Mouse (Mus musculus) forebrain, embryonic 13.5 days (tissue): ENCODE measurements around the gene Vipr2. TPM values are rescaled to one million over a fixed set of nuclear protein-coding genes. Genes with fewer than 3 reads are reported as not detected.
A peak's percentile ranks its signal among the peaks of the same experiment; 100 is the strongest.

Experiments
- ATAC-seq: fragments of 200-750 bp; cut with Nextera tagmentation; 2 replicates; pipeline ENCODE4 v1.8.0; 2017
- H3K27ac ChIP-seq: fragments of 300-500 bp; sonication (generic); 2 replicates; pipeline ENCODE4 v1.5.1; 2015; ENCODE audit warnings: inconsistent platforms, mild to moderate bottlenecking, moderate library complexity
- H3K27me3 ChIP-seq: fragments of 300-500 bp; sonication (generic); 2 replicates; pipeline ENCODE4 v1.6.1; 2015; ENCODE audit warnings: mild to moderate bottlenecking, inconsistent platforms
- H3K36me3 ChIP-seq: fragments of 300-500 bp; sonication (generic); 2 replicates; pipeline ENCODE4 v1.6.1; 2015; ENCODE audit warnings: mild to moderate bottlenecking, inconsistent platforms; ENCODE audit not compliant: poor library complexity, severe bottlenecking
- H3K4me1 ChIP-seq: fragments of 300-500 bp; sonication (generic); 2 replicates; pipeline ENCODE4 v1.6.1; 2015; ENCODE audit warnings: inconsistent platforms
- H3K4me2 ChIP-seq: fragments of 300-500 bp; sonication (generic); 2 replicates; pipeline ENCODE4 v1.6.1; 2015; ENCODE audit warnings: inconsistent platforms, mild to moderate bottlenecking, moderate library complexity
- H3K4me3 ChIP-seq: fragments of 300-500 bp; sonication (generic); 2 replicates; pipeline ENCODE4 v1.5.1; 2015; ENCODE audit warnings: mild to moderate bottlenecking, inconsistent platforms
- H3K9ac ChIP-seq: fragments of 300-500 bp; sonication (generic); 2 replicates; pipeline ENCODE4 v1.6.1; 2015; ENCODE audit warnings: mild to moderate bottlenecking, inconsistent platforms
- H3K9me3 ChIP-seq: fragments of 300-500 bp; sonication (generic); replicated peaks from 2 replicates; pipeline ENCODE4 v1.6.1; 2016; ENCODE audit warnings: inconsistent platforms
- WGBS: fragments of 180-500 bp; shearing (Covaris S2); methylation state at CpG from one replicate; pipeline ENCODE4 v1.1.7; 2015; 5-methylcytosine and 5-hydroxymethylcytosine counted together
- polyA plus RNA-seq: library from polyadenylated mRNA; unstranded; fragments of >200 nt; fragmentation: Nextera tagmentation; extraction: Ambion mirVana; gene quantifications from 2 replicates; pipeline ENCODE4 v1.2.1, GENCODE M21; 2015

The Vipr2 gene
- polyA plus RNA-seq, 1 experiment from 2014 or later = 1.1 TPM

GRCm38 (mm10) chr12:116062194-116062583 lies 15.3 kb upstream of the Vipr2 start:
- Histone ChIP-seq H3K36me3 (peaks cover 49% of the 10 kb centered on the region), H3K9me3 (peaks cover 17% of the 10 kb centered on the region), H3K4me1 (no peaks in the 10 kb centered on the region), H3K4me2 (no peak overlapping the region), H3K4me3 (no peak overlapping the region), H3K27me3 (no peaks in the 10 kb centered on the region), H3K9ac (no peak overlapping the region), H3K27ac (no peak overlapping the region)
- WGBS = 91% methylated on average over 2 of the region's 2 CpGs
- ATAC-seq = peak; percentile 30; the same call in 1 of the 2 replicates

DNA sequence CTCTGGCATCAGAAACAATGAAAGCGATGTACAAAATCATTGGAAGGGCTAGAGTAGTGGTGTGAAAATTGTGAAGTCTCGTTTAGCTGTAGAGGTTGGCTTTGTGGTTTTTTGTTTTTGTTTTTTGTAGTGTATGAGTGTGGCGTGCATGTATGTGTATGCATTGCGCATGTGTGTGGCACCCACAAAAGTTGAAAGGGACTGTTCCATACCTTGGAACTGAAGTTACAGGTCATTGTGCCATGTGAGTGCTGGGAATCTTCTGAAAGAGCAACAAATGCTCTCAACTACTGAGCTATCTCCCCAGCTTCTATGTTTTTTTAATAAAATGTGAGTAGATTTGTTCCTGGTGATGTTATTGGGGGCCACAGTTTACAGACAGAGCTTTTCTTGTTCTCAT lies 14.5 kb upstream of the Vipr2 start:
- no peak overlapping the region for H3K4me2 ChIP-seq
- H3K27ac ChIP-seq = no peak overlapping the region
- no peak overlapping the region for H3K4me3 ChIP-seq
- WGBS = 93% methylated on average over 4 of the region's 4 CpGs
- H3K4me1 ChIP-seq = no peaks in the 10 kb centered on the region
- H3K36me3 ChIP-seq = peaks cover 43% of the 10 kb centered on the region
- no peaks in the 10 kb centered on the region for H3K27me3 ChIP-seq
- H3K9me3 ChIP-seq = peaks cover 14% of the 10 kb centered on the region
- no peak overlapping the region for H3K9ac ChIP-seq
- no peak for ATAC-seq

DNA sequence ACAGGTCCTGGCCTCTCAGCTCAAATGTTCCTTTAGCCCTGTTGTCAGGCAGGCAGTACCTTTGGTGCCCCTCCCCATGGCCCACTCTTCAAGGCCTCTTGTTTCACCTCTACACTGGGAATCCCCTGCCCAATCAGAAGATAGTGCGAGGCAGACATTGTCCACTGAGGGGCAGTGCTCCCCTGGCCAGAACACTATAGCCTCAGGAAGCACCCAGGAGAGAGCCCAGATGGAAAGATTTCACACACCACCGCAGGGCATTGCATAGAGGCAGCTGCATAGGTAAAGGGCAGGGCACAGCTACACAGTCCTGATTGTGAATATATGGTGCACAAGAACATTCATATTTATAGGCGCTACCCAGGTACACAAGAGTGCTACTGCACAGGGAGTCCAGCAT lies 6.5 kb upstream of the Vipr2 start:
- no peaks in the 10 kb centered on the region for H3K27me3 ChIP-seq
- peak; percentile 68; the same call in 1 of the 2 replicates for ATAC-seq
- H3K4me2 ChIP-seq = no peak overlapping the region
- H3K36me3 ChIP-seq = no peaks in the 10 kb centered on the region
- no peak overlapping the region for H3K9ac ChIP-seq
- 23% methylated on average over 3 of the region's 3 CpGs for WGBS
- no peak overlapping the region for H3K27ac ChIP-seq
- H3K9me3 ChIP-seq = no peaks in the 10 kb centered on the region
- no peaks in the 10 kb centered on the region for H3K4me1 ChIP-seq
- no peak overlapping the region for H3K4me3 ChIP-seq

GRCm38 (mm10) chr12:116077855-116078366 lies 385 bp downstream of the Vipr2 start:
- peaks cover 11% of the 10 kb centered on the region; the same call in 1 of the 2 replicates for H3K27me3 ChIP-seq
- H3K27ac ChIP-seq = no peak overlapping the region
- no peaks in the 10 kb centered on the region for H3K36me3 ChIP-seq
- 0% methylated on average over 24 of the region's 24 CpGs for WGBS
- H3K4me2 ChIP-seq = peak overlapping the region; percentile 87
- 0 out of 2 replicates have a peak, but pooled peaks cover 3% of the 10 kb centered on the region for H3K4me1 ChIP-seq
- H3K4me3 ChIP-seq = peak overlapping the region; percentile 64
- peak overlapping the region; percentile 75 for H3K9ac ChIP-seq
- no peaks in the 10 kb centered on the region for H3K9me3 ChIP-seq
- ATAC-seq = no peak; the same call in 1 of the 2 replicates

DNA sequence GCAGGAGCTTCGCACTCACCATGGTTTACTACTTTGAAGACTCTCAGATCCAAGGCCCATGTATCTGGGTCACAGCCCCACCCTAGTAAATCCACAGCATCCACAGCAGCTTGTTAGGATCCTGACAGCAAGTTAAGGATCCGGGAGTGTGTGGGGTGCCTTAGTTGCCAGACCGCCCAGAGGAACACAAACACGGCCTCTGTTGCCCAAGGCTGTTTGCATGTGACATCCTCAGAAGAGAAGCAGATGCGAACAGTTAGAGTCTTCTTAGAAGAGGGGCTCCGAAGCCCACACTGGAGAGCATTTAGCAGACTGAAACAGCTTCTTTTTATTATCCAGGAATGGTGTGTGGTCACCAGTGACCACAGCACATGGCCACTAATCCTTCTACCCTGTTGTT lies 5.6 kb downstream of the Vipr2 start:
- H3K36me3 ChIP-seq = no peaks in the 10 kb centered on the region
- no peak for ATAC-seq
- no peaks in the 10 kb centered on the region for H3K9me3 ChIP-seq
- H3K4me1 ChIP-seq = no peaks in the 10 kb centered on the region
- no peak overlapping the region for H3K4me2 ChIP-seq
- H3K4me3 ChIP-seq = no peak overlapping the region
- WGBS = 90% methylated on average over 6 of the region's 6 CpGs
- no peak overlapping the region for H3K27ac ChIP-seq
- no peak overlapping the region for H3K9ac ChIP-seq
- peaks cover 3% of the 10 kb centered on the region; the same call in 1 of the 2 replicates for H3K27me3 ChIP-seq

GRCm38 (mm10) chr12:116084294-116084693 lies 6.8 kb downstream of the Vipr2 start:
- WGBS = 84% methylated on average over 2 of the region's 2 CpGs
- Histone ChIP-seq H3K9ac (no peak overlapping the region), H3K9me3 (no peaks in the 10 kb centered on the region), H3K27ac (no peak overlapping the region), H3K27me3 (no peaks in the 10 kb centered on the region), H3K4me3 (no peak overlapping the region), H3K36me3 (no peaks in the 10 kb centered on the region), H3K4me2 (no peak overlapping the region), H3K4me1 (no peaks in the 10 kb centered on the region)
- no peak for ATAC-seq

- Histone ChIP-seq H3K36me3 (no peaks in the 10 kb centered on the region), H3K4me1 (no peaks in the 10 kb centered on the region), H3K9me3 (no peaks in the 10 kb centered on the region), H3K27ac (no peak overlapping the region), H3K4me3 (no peak overlapping the region), H3K9ac (no peak overlapping the region), H3K4me2 (no peak overlapping the region), H3K27me3 (no peaks in the 10 kb centered on the region)
- ATAC-seq = no peak
- 80% methylated on average over 5 of the region's 5 CpGs for WGBS
Observed at GRCm38 (mm10) chr12:116086951-116087600, 9.6 kb downstream of the Vipr2 start.

DNA sequence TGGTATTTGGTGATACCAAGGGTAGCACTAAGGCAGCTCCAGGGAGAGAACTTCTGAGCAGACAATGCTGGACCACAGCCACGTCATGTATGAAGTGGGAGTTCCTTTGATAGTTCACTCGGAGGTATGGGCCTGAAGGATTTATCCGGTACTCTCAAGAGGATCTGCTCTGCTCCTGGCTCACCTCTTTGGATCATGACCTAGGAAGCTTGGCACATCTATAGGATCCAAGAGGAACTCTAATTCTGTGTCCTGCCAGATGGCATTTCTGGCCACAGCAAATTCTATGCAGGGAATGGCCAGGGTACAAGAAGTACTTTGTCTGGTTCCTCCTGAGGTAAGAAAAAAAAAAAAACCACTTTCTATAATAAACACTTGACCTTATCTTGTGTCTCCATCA lies 12.3 kb downstream of the Vipr2 start:
- no peak overlapping the region for H3K9ac ChIP-seq
- no peaks in the 10 kb centered on the region for H3K4me1 ChIP-seq
- H3K27ac ChIP-seq = no peak overlapping the region
- no peaks in the 10 kb centered on the region for H3K36me3 ChIP-seq
- WGBS = 89% methylated on average over 3 of the region's 3 CpGs
- H3K27me3 ChIP-seq = no peaks in the 10 kb centered on the region
- H3K4me3 ChIP-seq = no peak overlapping the region
- ATAC-seq = no peak
- no peaks in the 10 kb centered on the region for H3K9me3 ChIP-seq
- H3K4me2 ChIP-seq = no peak overlapping the region

DNA sequence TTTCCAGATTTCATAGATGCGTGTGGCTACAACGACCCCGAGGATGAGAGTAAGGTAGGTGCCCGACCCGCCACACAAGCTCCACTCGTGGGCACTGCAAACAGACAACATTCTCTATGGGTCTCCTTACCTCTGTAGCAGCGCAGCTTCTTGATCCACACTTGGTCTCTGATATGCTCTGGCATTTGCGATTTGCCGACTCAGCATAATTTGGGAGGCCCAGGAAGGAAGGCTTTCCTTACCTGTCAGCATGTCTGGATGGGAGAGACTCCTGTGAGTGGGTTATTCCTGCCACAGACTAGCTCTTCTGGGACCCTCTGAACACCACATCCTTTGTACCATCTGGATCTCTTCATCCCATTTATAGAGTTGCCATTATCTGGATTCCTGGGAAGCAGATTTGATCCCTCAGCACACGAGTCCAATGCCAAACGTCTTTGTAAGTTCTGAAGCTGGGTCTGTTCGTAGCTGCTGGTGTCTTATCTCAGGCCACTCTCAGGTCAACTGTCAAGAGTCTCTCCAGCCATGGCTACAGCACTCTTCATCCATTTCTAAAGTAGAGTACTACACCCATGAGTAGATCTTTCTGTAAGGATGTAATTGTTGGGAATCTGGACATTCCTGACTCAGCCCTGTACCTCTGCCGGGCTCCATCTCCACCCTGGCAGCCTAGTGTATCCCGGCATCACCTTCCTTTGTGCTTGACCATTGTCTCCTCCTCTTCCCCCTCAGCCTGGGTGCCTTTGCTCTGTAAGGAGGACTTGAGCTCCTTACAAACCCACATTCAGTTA lies 17.4 kb downstream of the Vipr2 start:
- H3K9me3 ChIP-seq = no peaks in the 10 kb centered on the region
- no peak overlapping the region for H3K27ac ChIP-seq
- H3K4me2 ChIP-seq = no peak overlapping the region
- no peaks in the 10 kb centered on the region for H3K36me3 ChIP-seq
- no peak for ATAC-seq
- H3K9ac ChIP-seq = no peak overlapping the region
- H3K27me3 ChIP-seq = no peaks in the 10 kb centered on the region
- 92% methylated on average over 14 of the region's 14 CpGs for WGBS
- no peaks in the 10 kb centered on the region for H3K4me1 ChIP-seq
- H3K4me3 ChIP-seq = no peak overlapping the region

DNA sequence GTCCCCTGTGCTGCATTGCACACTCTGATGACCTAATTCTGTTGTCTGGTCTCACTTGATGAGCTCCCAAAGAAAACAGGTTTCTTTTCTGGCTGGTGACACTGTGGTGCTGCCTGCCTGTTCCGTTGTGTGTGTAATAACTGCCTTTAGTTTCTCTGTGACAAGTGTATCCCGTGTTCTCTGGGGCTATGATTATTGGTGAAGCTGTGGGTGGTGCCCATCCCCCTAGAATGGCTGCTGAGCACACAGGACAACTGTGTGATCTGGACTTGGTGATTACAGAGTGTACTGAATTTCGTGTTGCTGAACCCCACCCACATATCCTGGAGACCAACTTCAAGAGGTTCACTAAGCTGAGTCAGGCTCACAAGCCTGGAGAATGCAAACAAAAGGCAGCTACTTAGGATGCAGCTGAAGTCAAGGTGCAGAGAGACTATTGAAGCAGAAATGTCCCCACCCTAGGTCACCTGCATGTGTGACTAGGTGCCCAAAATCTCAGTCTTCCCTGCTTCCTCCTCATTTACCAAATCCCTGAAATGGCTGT lies 18.9 kb downstream of the Vipr2 start:
- no peak overlapping the region for H3K4me3 ChIP-seq
- no peaks in the 10 kb centered on the region for H3K9me3 ChIP-seq
- H3K4me2 ChIP-seq = no peak overlapping the region
- WGBS = 70% methylated on average over 3 of the region's 3 CpGs
- no peak overlapping the region for H3K9ac ChIP-seq
- no peaks in the 10 kb centered on the region for H3K36me3 ChIP-seq
- H3K27ac ChIP-seq = no peak overlapping the region
- H3K27me3 ChIP-seq = no peaks in the 10 kb centered on the region
- H3K4me1 ChIP-seq = no peaks in the 10 kb centered on the region
- no peak for ATAC-seq

- no peak overlapping the region for H3K4me3 ChIP-seq
- H3K27me3 ChIP-seq = no peaks in the 10 kb centered on the region
- ATAC-seq = no peak
- WGBS = 92% methylated on average over 8 of the region's 8 CpGs
- no peaks in the 10 kb centered on the region for H3K36me3 ChIP-seq
- no peaks in the 10 kb centered on the region for H3K4me1 ChIP-seq
- no peak overlapping the region for H3K9ac ChIP-seq
- no peak overlapping the region for H3K27ac ChIP-seq
- no peak overlapping the region for H3K4me2 ChIP-seq
- H3K9me3 ChIP-seq = no peaks in the 10 kb centered on the region
Observed at GRCm38 (mm10) chr12:116097166-116097565, 19.6 kb downstream of the Vipr2 start.

GRCm38 (mm10) chr12:116101945-116102344 lies 24.4 kb downstream of the Vipr2 start:
- no peaks in the 10 kb centered on the region for H3K9me3 ChIP-seq
- H3K36me3 ChIP-seq = no peaks in the 10 kb centered on the region
- WGBS = 91% methylated on average over 2 of the region's 2 CpGs
- H3K27me3 ChIP-seq = no peaks in the 10 kb centered on the region
- H3K4me1 ChIP-seq = no peaks in the 10 kb centered on the region
- no peak overlapping the region for H3K9ac ChIP-seq
- H3K27ac ChIP-seq = no peak overlapping the region
- no peak overlapping the region for H3K4me3 ChIP-seq
- ATAC-seq = no peak
- no peak overlapping the region for H3K4me2 ChIP-seq
